Mouse (Mus musculus) urinary bladder, adult 2 months (tissue): ENCODE results near the gene C1galt1c1. TPM values are rescaled to one million over a fixed set of nuclear protein-coding genes. Genes with fewer than 3 reads are reported as not detected.

Experiments used
- DNase-seq: peaks from one replicate; pipeline ENCODE4 v3.0.0; 2022; ENCODE audit warnings: low spot score
- polyA plus RNA-seq: library from polyadenylated mRNA; depleted of rRNA; stranded (reverse); fragments of >200 nt; gene quantifications from 2 replicates; pipeline ENCODE4 v1.2.3, GENCODE M21; 2012; rRNA removed

C1galt1c1 gene
- polyA plus RNA-seq: 33.1 and 41.3 TPM in 2 replicates

- peak; percentile 62 for DNase-seq
Observed at GRCm38 (mm10) chrX:38634801-38635637, at the start of gene C1galt1c1. Gene C1galt1c1 (minus strand): TSS chrX:38635087.

DNA sequence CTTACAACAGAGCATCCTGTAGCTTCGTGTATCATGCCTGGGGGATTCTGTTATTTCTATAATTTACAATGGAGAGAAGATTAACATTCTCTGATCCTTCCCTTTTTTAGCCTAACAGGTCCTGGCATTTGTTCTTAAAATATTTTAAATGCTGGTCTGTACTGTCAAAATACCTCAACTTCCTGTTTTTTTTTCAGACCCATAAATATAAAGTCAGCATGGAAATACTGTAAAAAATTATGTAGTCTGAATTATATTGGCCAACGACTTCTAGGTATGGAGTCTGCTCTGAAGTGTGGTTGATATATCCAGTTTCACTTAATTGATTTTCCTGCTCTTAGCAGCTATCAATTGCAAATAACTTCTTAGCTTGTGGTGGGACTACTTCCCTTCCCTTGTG lies 47.1 kb upstream of the C1galt1c1 start:
- DNase-seq: no peak

- DNase-seq: no peak
Observed at GRCm38 (mm10) chrX:38669111-38669903, 34.4 kb upstream of the C1galt1c1 start.

DNA sequence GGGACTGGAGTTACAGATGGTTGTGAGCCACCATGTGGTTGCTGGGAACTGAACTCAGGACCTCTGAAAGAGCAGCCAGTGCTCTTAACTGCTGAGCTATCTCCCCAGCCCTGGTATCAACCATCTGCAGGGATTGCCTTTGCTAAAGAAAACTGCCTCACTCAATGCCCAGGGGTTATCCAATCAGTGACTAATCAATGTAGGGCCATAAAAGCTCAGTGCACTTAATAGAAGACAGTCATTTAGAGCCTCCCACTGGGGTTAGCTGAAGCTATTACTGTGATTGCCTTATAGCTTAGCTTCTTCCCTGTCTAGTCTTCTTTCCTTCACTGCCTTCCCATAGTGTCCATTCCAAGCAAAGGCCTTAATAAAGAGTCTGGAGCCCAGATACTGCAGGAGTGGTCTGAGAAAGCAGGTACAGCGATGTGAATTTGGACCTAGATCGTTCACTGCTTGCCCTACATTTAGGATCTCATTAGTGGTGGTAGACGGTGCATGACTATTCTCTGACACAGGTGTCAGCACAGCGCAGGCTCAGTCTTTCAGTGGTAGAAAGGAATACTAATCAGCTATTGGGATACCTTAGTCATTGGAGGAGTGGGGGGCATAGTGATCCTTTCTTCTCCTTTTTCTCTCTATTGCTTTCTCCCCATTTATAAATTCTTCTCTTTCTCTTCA lies 21.5 kb upstream of the C1galt1c1 start:
- DNase-seq: no peak

DNA sequence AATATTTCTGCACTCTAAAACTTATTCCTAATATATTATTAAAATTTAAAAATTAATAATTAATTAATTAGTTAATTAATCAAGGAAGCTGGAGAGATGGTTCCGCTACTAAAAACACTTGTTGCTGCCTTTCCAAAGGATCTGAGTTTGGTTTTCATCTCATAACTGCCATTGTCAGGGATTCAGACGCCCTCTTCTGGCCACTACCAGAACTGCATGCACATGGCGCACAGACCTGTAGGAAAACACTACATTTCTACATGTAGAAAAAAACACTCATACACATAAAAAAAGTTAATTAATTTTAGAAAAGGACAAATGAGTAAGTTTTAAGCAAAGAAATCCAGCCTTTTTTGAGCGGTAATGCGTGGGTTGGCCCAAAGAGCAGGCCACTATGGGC lies 19.8 kb upstream of the C1galt1c1 start:
- no peak for DNase-seq

DNA sequence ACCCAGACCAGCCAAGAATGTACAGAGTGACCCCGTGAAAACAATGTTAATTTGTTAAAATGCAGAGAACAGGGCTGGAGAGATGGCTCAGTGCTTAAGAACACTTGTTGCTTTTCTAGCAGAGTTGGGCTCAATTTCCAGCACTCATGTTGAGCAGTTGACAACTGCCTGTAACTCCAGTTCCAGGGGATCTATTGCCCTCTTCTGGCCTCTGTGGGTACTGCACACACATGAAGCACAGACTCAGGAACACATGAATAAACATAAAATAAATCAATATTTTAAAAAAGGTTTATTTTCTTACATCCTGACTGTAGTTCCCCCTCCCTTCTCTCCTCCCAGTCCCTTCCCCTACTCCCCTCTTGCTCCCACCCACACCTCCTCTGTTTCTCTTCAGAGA lies 18.3 kb upstream of the C1galt1c1 start:
- no peak for DNase-seq

GRCm38 (mm10) chrX:38651167-38651566 lies 16.3 kb upstream of the C1galt1c1 start:
- DNase-seq: no peak

- no peak for DNase-seq
Observed at GRCm38 (mm10) chrX:38650404-38651039, 15.6 kb upstream of the C1galt1c1 start.

DNA sequence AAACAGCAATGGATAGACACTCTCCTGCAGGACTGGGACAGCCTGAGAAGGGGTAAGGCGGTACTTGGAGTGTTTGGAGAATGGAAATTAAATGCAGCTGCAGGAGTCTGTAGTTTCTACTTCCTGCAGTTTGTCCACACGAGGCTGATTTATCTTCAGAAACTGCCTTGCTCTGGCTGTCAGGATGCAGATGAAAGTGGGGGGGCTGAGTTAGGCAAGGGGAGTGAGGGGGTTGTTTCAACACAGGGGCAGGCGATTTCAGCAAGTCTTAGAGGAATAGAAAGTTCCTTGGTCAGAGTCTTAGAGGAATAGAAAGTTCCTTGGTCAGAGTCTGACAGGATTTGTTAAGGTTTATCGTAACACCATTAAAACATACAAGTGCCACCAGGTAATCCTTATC lies 7.3 kb upstream of the C1galt1c1 start:
- DNase-seq: no peak

DNA sequence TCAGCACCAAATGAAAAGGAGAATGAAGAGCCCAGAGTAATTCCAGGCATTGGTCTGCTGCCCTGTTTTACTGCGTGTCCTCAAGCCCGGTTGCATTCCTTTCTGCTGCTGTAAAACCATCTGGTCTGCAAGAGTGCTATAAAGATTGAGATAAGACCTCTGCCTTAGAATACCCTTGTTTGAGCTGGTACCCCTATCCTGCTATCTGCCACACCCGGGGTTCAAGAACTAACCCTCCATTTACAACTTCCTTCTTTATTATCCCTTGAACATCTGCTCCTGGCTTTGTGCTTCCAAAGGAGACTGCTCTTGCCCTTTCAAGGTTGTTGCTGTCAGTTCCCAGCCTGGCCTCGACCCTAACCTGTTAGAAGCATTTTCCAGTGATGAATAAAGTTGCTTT lies 6.5 kb upstream of the C1galt1c1 start:
- no peak for DNase-seq

GRCm38 (mm10) chrX:38635638-38635931 lies 698 bp upstream of the C1galt1c1 start:
- no peak for DNase-seq

- no peak for DNase-seq
Observed at GRCm38 (mm10) chrX:38600995-38601369, 33.9 kb downstream of the C1galt1c1 start.

- DNase-seq: peak; percentile 44
Observed at GRCm38 (mm10) chrX:38600177-38600994, 34.5 kb downstream of the C1galt1c1 start, which contains the start of gene Mcts1. Gene Mcts1 (plus strand): TSS chrX:38600578.

DNA sequence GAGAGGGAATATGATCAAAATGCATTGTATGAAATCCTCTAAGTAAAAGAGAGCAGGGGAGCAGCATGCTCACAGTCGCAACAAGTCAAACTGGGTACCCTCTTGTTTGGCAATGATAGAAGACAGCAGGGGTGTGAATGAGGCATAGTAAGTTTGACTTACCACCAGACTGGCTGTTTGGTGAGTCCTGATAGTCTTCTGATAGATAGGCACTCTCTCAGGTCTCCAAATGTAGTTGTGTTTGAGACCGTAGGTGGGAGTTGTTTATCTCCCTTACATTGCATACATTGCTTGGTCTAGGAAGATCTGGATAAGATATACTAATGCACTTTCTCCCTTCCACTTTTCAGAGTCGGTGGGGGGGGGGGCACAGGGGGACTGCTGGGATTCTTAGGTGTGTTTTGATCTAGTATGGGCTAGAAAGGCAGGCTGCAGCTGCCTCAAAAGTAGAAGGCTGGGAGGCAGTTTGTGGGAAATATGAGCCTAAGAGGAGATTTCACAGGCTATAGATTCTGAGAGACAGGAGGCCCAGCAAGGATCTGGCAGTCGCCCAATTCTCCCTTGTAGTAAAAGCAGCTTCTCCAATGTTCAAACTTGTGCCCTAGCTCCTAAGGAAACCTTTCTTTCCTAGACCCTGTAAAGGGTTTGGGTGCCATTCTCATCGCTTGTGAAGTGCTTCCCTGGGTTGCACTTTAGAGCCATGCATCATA lies 41.6 kb downstream of the C1galt1c1 start:
- no peak for DNase-seq

GRCm38 (mm10) chrX:38591749-38592148 lies 43.1 kb downstream of the C1galt1c1 start:
- DNase-seq: no peak

GRCm38 (mm10) chrX:38589827-38590226 lies 45.1 kb downstream of the C1galt1c1 start:
- no peak for DNase-seq

- DNase-seq: no peak
Observed at GRCm38 (mm10) chrX:38583261-38583660, 51.6 kb downstream of the C1galt1c1 start.

DNA sequence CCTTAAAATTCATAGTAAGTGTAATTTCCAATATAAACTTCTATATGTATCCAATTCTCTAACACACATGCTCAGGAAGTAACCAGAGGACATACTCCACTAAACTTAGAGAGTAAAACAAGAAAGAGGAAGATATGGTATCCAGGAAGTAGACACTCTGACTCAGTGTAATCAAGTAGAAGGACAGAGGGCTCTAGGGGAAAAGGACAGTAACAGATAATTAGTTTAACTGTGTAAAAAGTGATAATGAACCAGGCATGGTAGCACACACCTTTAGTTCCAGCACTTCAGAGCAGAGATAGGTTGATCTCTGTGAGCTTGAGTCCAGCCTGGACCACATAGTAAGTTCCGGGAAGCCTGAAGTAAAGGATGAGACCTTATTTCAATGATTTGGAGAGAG lies 53.7 kb downstream of the C1galt1c1 start:
- no peak for DNase-seq
